Mouse (Mus musculus) lung, postnatal 0 days (tissue): ENCODE measurements around the gene Fgfr3.

Experiments used
- CTCF ChIP-seq: IDR thresholded peaks from 2 replicates; pipeline ENCODE4 v1.5.1; 2016; ENCODE audit warnings: antibody characterized with exemption, mild to moderate bottlenecking
- EP300 ChIP-seq: IDR thresholded peaks from 2 replicates; pipeline ENCODE4 v1.6.1; 2016; ENCODE audit warnings: antibody characterized with exemption, mild to moderate bottlenecking, control low read depth

GRCm38 (mm10) chr5:33726081-33726647 lies 4.7 kb downstream of the Fgfr3 start:
- peak; percentile 72 for TF ChIP-seq EP300
- peak; percentile 38 for TF ChIP-seq CTCF
